Comparison of ENCODE assay signal across 1 mouse cellular context in the genomic region with DNA sequence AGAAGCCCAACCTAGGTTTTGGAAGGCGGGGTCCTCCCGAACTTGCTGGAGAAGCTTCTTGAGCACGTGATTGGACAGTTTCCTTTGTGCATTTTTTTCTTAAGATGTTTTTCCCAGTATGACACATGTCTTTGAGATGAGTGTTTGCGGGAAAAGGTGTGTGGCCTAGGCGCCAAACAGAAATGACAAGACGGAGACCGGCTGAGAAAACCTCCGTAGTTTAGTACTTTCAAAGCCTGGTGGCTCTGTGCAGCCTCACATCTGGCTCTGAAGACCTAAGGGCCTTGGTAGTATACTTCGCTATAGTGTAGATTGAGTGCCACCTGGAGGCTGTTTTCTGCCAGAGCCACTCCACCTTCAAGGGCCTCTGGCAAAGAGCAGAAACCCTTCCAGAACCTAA.
A peak's percentile ranks its signal among the peaks of the same experiment; 100 is the strongest.
TF ChIP-seq lines count a peak whose summit lies in the region.

No protein-coding gene starts in this region.

TF ChIP-seq in MEL, 35 proteins besides CTCF, POLR2A, EP300 and RAD21 (continued from another document):
- TF ChIP-seq SMC3 (IDR thresholded peaks at IDR 0.05; ENCODE audit: low read depth, low read length) = peak; percentile 83
- peak; percentile 48; the same call in 1 of the 2 replicates for TF ChIP-seq TBP (IDR thresholded peaks at IDR 0.05; ENCODE audit: low read depth, low read length)
- TF ChIP-seq MYC (IDR thresholded peaks at IDR 0.05; ENCODE audit: low read depth, low read length) = 0 out of 2 replicates have a peak, but pooled peaks have one; percentile 65
- peak; percentile 83 for TF ChIP-seq ZC3H11A (IDR thresholded peaks at IDR 0.05; ENCODE audit: low read depth, low read length)
